22 mouse cellular contexts compared by ENCODE assay signal in genomic region chr2:134003146-134003545, GRCm38 (mm10).
A peak's percentile ranks its signal among the peaks of the same experiment; 100 is the strongest.
DNase-seq lines count a peak whose midpoint lies in the region; ATAC-seq and TF ChIP-seq lines count a peak whose summit lies in the region.
"Had no signal": no experiment of that assay in that cellular context is flagged by ENCODE, and none has a peak within 500 bp of the region (broad histone marks: within the 10 kb centered on the region; RNA-seq: fewer than 3 reads in every experiment).

No protein-coding gene starts in this region.

- H3K9ac ChIP-seq in hindbrain, embryonic 15.5 days: no peak overlapping the region
- no peak overlapping the region for H3K9ac ChIP-seq in hindbrain, embryonic 11.5 days (ENCODE audit: low read depth, low read length)
- H3K9ac ChIP-seq in midbrain, postnatal 0 days (replicated peaks; ENCODE audit: low read length, poor library complexity, severe bottlenecking): no peak overlapping the region
- H3K9ac ChIP-seq in midbrain, embryonic 15.5 days: no peak overlapping the region
- H3K9ac ChIP-seq: embryonic facial prominence, embryonic 15.5 days; heart, embryonic 13.5 days; intestine, embryonic 15.5 days had no signal

- H3K4me2 ChIP-seq in hindbrain, embryonic 15.5 days: no peak overlapping the region
- no peak overlapping the region for H3K4me2 ChIP-seq in hindbrain, embryonic 11.5 days (replicated peaks; ENCODE audit: low read depth, low read length)
- H3K4me2 ChIP-seq in midbrain, postnatal 0 days (ENCODE audit: low read depth, low read length, poor library complexity, severe bottlenecking): no peak overlapping the region
- no peak overlapping the region for H3K4me2 ChIP-seq in midbrain, embryonic 15.5 days
- H3K4me2 ChIP-seq: embryonic facial prominence, embryonic 15.5 days; heart, embryonic 13.5 days; intestine, embryonic 15.5 days had no signal

- WGBS in hindbrain, embryonic 15.5 days: 55% methylated on average over 1 of the region's 1 CpGs
- 63% methylated on average over 1 of the region's 1 CpGs for WGBS in hindbrain, embryonic 11.5 days
- 71% methylated on average over 1 of the region's 1 CpGs for WGBS in midbrain, postnatal 0 days
- 75% methylated on average over 1 of the region's 1 CpGs for WGBS in midbrain, embryonic 15.5 days

- H3K9me3 ChIP-seq in hindbrain, embryonic 15.5 days: no peaks in the 10 kb centered on the region
- H3K9me3 ChIP-seq in hindbrain, embryonic 11.5 days (ENCODE audit: control insufficient read depth, low read length): no peaks in the 10 kb centered on the region
- H3K9me3 ChIP-seq in midbrain, postnatal 0 days (ENCODE audit: low read length): no peaks in the 10 kb centered on the region
- no peaks in the 10 kb centered on the region for H3K9me3 ChIP-seq in midbrain, embryonic 15.5 days
- H3K9me3 ChIP-seq: embryonic facial prominence, embryonic 15.5 days; G1E; heart, embryonic 13.5 days; intestine, embryonic 15.5 days had no signal

- ATAC-seq in hindbrain, embryonic 15.5 days (ENCODE audit: low FRiP score, low read depth): peak; percentile 27; the same call in 1 of the 2 replicates
- ATAC-seq in hindbrain, embryonic 11.5 days (ENCODE audit: low FRiP score): no peak
- ATAC-seq in midbrain, postnatal 0 days (ENCODE audit: low FRiP score): no peak
- no peak for ATAC-seq in midbrain, embryonic 15.5 days (replicated peaks)
- ATAC-seq: CD4-positive, CD25-positive, alpha-beta regulatory T cell, adult 4 months; intestine, embryonic 15.5 days had no signal

- H3K4me3 ChIP-seq in hindbrain, embryonic 15.5 days: no peak overlapping the region
- no peak overlapping the region for H3K4me3 ChIP-seq in hindbrain, embryonic 11.5 days (ENCODE audit: low read depth, low read length)
- H3K4me3 ChIP-seq in midbrain, postnatal 0 days (ENCODE audit: low read depth, low read length): no peak overlapping the region
- no peak overlapping the region for H3K4me3 ChIP-seq in midbrain, embryonic 15.5 days
- H3K4me3 ChIP-seq: embryonic facial prominence, embryonic 15.5 days; erythroblast, embryonic 14.5 days; gastrocnemius, adult 2 months; heart, embryonic 13.5 days; intestine, embryonic 15.5 days had no signal

- H3K4me1 ChIP-seq in hindbrain, embryonic 15.5 days (replicated peaks): no peaks in the 10 kb centered on the region
- H3K4me1 ChIP-seq in hindbrain, embryonic 11.5 days (replicated peaks; ENCODE audit: control insufficient read depth, insufficient read depth, low read length): no peaks in the 10 kb centered on the region
- H3K4me1 ChIP-seq in midbrain, postnatal 0 days (ENCODE audit: insufficient read depth, low read length): no peaks in the 10 kb centered on the region
- no peaks in the 10 kb centered on the region for H3K4me1 ChIP-seq in midbrain, embryonic 15.5 days
- H3K4me1 ChIP-seq: embryonic facial prominence, embryonic 15.5 days; heart, embryonic 13.5 days; intestine, embryonic 15.5 days had no signal

- H3K36me3 ChIP-seq in hindbrain, embryonic 15.5 days: no peaks in the 10 kb centered on the region
- no peaks in the 10 kb centered on the region for H3K36me3 ChIP-seq in hindbrain, embryonic 11.5 days (ENCODE audit: control insufficient read depth, insufficient read depth, low read length)
- H3K36me3 ChIP-seq in midbrain, postnatal 0 days (ENCODE audit: insufficient read depth, low read length): no peaks in the 10 kb centered on the region
- no peaks in the 10 kb centered on the region for H3K36me3 ChIP-seq in midbrain, embryonic 15.5 days (replicated peaks)
- H3K36me3 ChIP-seq: embryonic facial prominence, embryonic 15.5 days; G1E; heart, embryonic 13.5 days; intestine, embryonic 15.5 days had no signal

- peak; percentile 4 to 20 for DNase-seq in cerebellum, postnatal 10 days
- no peak for DNase-seq in cerebellum, adult 8-10 months
- DNase-seq in hindbrain, embryonic 11.5 days (ENCODE audit: low spot score): no peak
- DNase-seq in midbrain, postnatal 0 days (ENCODE audit: low spot score): peak; percentile 54
- no peak for DNase-seq in gastrocnemius, postnatal 25 days
- DNase-seq: adrenal gland, adult 8-10 months; adrenal gland, postnatal 36 days; B cell, adult 2 months; cerebellum, adult 18-20 months; embryo, embryonic 11 days; gastrocnemius, adult 2 months; gastrocnemius, postnatal 36 days; heart, postnatal 4 days; kidney, adult 18-20 months had no signal

- H3K27me3 ChIP-seq in hindbrain, embryonic 15.5 days: no peaks in the 10 kb centered on the region
- no peaks in the 10 kb centered on the region for H3K27me3 ChIP-seq in hindbrain, embryonic 11.5 days (ENCODE audit: control insufficient read depth, insufficient read depth, low read length)
- H3K27me3 ChIP-seq in midbrain, postnatal 0 days (ENCODE audit: insufficient read depth, low read length): no peaks in the 10 kb centered on the region
- H3K27me3 ChIP-seq in midbrain, embryonic 15.5 days (replicated peaks): no peaks in the 10 kb centered on the region
- H3K27me3 ChIP-seq: embryonic facial prominence, embryonic 15.5 days; heart, embryonic 13.5 days; intestine, embryonic 15.5 days had no signal

- no peak overlapping the region for H3K27ac ChIP-seq in hindbrain, embryonic 15.5 days (replicated peaks)
- no peak overlapping the region for H3K27ac ChIP-seq in hindbrain, embryonic 11.5 days (ENCODE audit: low read depth, low read length)
- no peak overlapping the region for H3K27ac ChIP-seq in midbrain, postnatal 0 days (ENCODE audit: low read depth, low read length)
- no peak overlapping the region for H3K27ac ChIP-seq in midbrain, embryonic 15.5 days
- H3K27ac ChIP-seq: embryonic facial prominence, embryonic 15.5 days; gastrocnemius, adult 2 months; heart, embryonic 13.5 days; intestine, embryonic 15.5 days had no signal

- no peak for TF ChIP-seq CTCF in midbrain, postnatal 0 days (IDR thresholded peaks at IDR 0.05)

Comparison
In these comparisons a context has a peak if more than half of its experiments do, and no peak if none do; other contexts are left out.
1. DNase-seq: peak in cerebellum, postnatal 10 days (2 of 2) and midbrain, postnatal 0 days (single experiment); none in cerebellum, adult 8-10 months (single experiment), hindbrain, embryonic 11.5 days (single experiment) and gastrocnemius, postnatal 25 days (single experiment).